Comparison of ENCODE assay signal across 13 mouse cellular contexts in the genomic region with DNA sequence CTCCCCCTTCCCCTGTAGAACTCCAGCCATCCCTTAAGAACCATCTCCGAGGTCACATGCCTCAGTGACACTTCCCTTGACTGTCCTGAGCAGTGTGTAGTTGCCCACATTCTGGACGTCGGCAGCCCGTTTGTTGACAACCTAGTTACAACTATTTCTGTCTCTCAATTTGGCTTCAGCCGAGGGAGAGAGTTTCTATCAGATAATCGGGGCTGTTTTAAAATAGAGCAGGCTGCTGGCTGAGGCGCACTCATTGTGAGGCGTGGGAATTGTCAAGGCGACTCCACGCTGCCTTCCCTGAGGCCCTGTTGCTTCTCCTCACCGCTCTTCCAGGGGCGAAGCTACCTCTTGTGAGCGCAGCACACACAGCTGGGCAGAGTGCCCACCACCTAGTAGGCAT.
DNase-seq lines count a peak whose midpoint lies in the region; ATAC-seq lines count a peak whose summit lies in the region.
"Had no signal": no experiment of that assay in that cellular context is flagged by ENCODE, and none has a peak within 500 bp of the region (broad histone marks: within the 10 kb centered on the region; RNA-seq: fewer than 3 reads in every experiment).

No protein-coding gene starts in this region.

- WGBS in heart, embryonic 10.5 days: 34% methylated on average over 13 of the region's 13 CpGs
- 83% methylated on average over 13 of the region's 13 CpGs for WGBS in midbrain, embryonic 15.5 days

- peak overlapping the region; percentile 80 for H3K27ac ChIP-seq in heart, embryonic 10.5 days
- H3K27ac ChIP-seq in midbrain, embryonic 15.5 days: no peak overlapping the region
- H3K27ac ChIP-seq: hindbrain, embryonic 14.5 days had no signal

- H3K9ac ChIP-seq in midbrain, embryonic 15.5 days: no peak overlapping the region
- H3K9ac ChIP-seq: hindbrain, embryonic 14.5 days had no signal

- H3K27me3 ChIP-seq in heart, embryonic 10.5 days (ENCODE audit: insufficient read depth, poor library complexity, severe bottlenecking): no peaks in the 10 kb centered on the region
- no peaks in the 10 kb centered on the region for H3K27me3 ChIP-seq in midbrain, embryonic 15.5 days (replicated peaks)

- no peaks in the 10 kb centered on the region for H3K9me3 ChIP-seq in heart, embryonic 10.5 days
- H3K9me3 ChIP-seq in midbrain, embryonic 15.5 days: no peaks in the 10 kb centered on the region

- DNase-seq in ovary, postnatal 36 days (ENCODE audit: low spot score): peak; percentile 29
- no peak for DNase-seq in ovary, postnatal 14 days (ENCODE audit: low spot score)
- DNase-seq in heart, embryonic 10.5 days (ENCODE audit: low spot score): no peak
- DNase-seq in left cerebral cortex, adult 18-20 months (ENCODE audit: low spot score in 2 of 2): peak; percentile 17 to 20
- DNase-seq in kidney, postnatal 36 days: no peak
- no peak for DNase-seq in cerebellum, adult 18-20 months
- DNase-seq: adrenal gland, postnatal 10 days; cerebellum, postnatal 10 days; lung, postnatal 4 days; spleen, adult 18-20 months had no signal

- ATAC-seq in midbrain, embryonic 15.5 days (replicated peaks): no peak

- H3K36me3 ChIP-seq in heart, embryonic 10.5 days: peaks cover 11% of the 10 kb centered on the region
- H3K36me3 ChIP-seq in midbrain, embryonic 15.5 days (replicated peaks): no peaks in the 10 kb centered on the region
- H3K36me3 ChIP-seq: G1E had no signal

- no peak overlapping the region for H3K4me3 ChIP-seq in heart, embryonic 10.5 days
- H3K4me3 ChIP-seq in midbrain, embryonic 15.5 days: no peak overlapping the region

- H3K4me2 ChIP-seq in midbrain, embryonic 15.5 days: no peak overlapping the region
- H3K4me2 ChIP-seq: hindbrain, embryonic 14.5 days had no signal

- H3K4me1 ChIP-seq in heart, embryonic 10.5 days: peaks cover 33% of the 10 kb centered on the region
- H3K4me1 ChIP-seq in midbrain, embryonic 15.5 days: no peaks in the 10 kb centered on the region

Comparison
In these comparisons a context has a peak if more than half of its experiments do, and no peak if none do; other contexts are left out.
1. DNase-seq: peak in ovary, postnatal 36 days (single experiment) and left cerebral cortex, adult 18-20 months (2 of 2); none in ovary, postnatal 14 days (single experiment), heart, embryonic 10.5 days (single experiment), kidney, postnatal 36 days (0 of 2) and cerebellum, adult 18-20 months (0 of 2).